Mouse (Mus musculus): ENCODE results near the gene Rpl35.

DNA sequence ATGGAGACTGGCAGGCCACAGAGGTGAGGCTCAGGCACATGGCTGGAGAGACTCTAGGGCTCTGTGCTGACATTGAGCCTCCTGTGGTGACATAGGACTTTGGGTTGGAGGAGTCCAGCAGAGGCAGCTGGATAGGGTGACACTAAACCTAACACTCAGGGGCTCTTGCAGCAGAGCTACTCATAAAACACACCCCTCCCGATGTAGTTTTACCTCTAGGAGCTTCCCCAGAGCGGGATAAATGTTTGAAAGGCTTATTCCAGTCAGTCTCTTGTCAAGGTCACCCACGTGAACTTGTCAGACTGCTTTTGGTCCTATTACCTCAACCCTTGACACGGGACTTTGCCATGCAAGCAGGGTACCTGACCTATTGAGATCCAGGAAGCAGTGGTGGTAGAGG is 6.0 kb downstream of the Rpl35 start:
- TF ChIP-seq HCFC1 (IDR thresholded peaks at IDR 0.05; ENCODE audit: borderline replicate concordance, insufficient read depth, low read length) (no peak), ZC3H11A (IDR thresholded peaks at IDR 0.05; ENCODE audit: borderline replicate concordance, low read depth, low read length) (no peak)

Data from ES-E14 (cell line).